Mouse (Mus musculus) heart, embryonic 14.5 days (tissue): ENCODE measurements around the gene Nipa1. TPM values are rescaled to one million over a fixed set of nuclear protein-coding genes. Genes with fewer than 3 reads are reported as not detected.

Experiments
- ATAC-seq: fragments of 200-750 bp; cut with Nextera tagmentation; 2 replicates; pipeline ENCODE4 v1.8.0; 2017; ENCODE audit warnings: low read depth, moderate TSS enrichment; ENCODE audit not compliant: insufficient number of reproducible peaks, insufficient read depth, low FRiP score
- H3K27ac ChIP-seq, 2 experiments: fragments of 200-500 bp in 1 of 2; fragments of 300-500 bp in 1 of 2; sonication (generic) in 1 of 2; replicated peaks in 1 of 2; 2 replicates each; pipeline ENCODE4 v1.5.1; 2012 to 2014; ENCODE audit warnings: low read depth in 2 of 2, low read length in 2 of 2, control low read depth in 1 of 2, mild to moderate bottlenecking in 1 of 2, mixed read lengths in 1 of 2; ENCODE audit not compliant: control insufficient read depth in 1 of 2, insufficient read depth in 1 of 2
- H3K27me3 ChIP-seq: fragments of 300-500 bp; sonication (generic); 2 replicates; pipeline ENCODE4 v1.6.1; 2014; ENCODE audit warnings: mild to moderate bottlenecking, low read length, control low read depth; ENCODE audit not compliant: control insufficient read depth, insufficient read depth
- H3K36me3 ChIP-seq: fragments of 300-500 bp; sonication (generic); 2 replicates; pipeline ENCODE4 v1.6.1; 2014; ENCODE audit warnings: mild to moderate bottlenecking, control low read depth, low read length, mixed read lengths; ENCODE audit not compliant: control insufficient read depth, insufficient read depth
- H3K4me1 ChIP-seq, 2 experiments: fragments of 200-500 bp in 1 of 2; fragments of 300-500 bp in 1 of 2; sonication (generic) in 1 of 2; 2 replicates each; pipeline ENCODE4 v1.6.1; 2012 to 2014; ENCODE audit warnings: low read length in 2 of 2, control low read depth in 1 of 2, mixed read lengths in 1 of 2; ENCODE audit not compliant: control insufficient read depth in 2 of 2, insufficient read depth in 2 of 2
- H3K4me2 ChIP-seq: fragments of 300-500 bp; sonication (generic); 2 replicates; pipeline ENCODE4 v1.6.1; 2014; ENCODE audit warnings: mild to moderate bottlenecking, low read length
- H3K4me3 ChIP-seq, 2 experiments: fragments of 200-500 bp in 1 of 2; fragments of 300-500 bp in 1 of 2; sonication (generic) in 1 of 2; 2 replicates each; pipeline ENCODE4 v1.5.1; 2012 to 2014; ENCODE audit warnings: low read length in 2 of 2, mild to moderate bottlenecking in 2 of 2, control low read depth in 1 of 2, low read depth in 1 of 2, moderate library complexity in 1 of 2; ENCODE audit not compliant: control insufficient read depth in 1 of 2, insufficient read depth in 1 of 2
- H3K9ac ChIP-seq: fragments of 300-500 bp; sonication (generic); 2 replicates; pipeline ENCODE4 v1.6.1; 2014; ENCODE audit warnings: mild to moderate bottlenecking, low read length
- H3K9me3 ChIP-seq: fragments of 300-500 bp; sonication (generic); 2 replicates; pipeline ENCODE4 v1.6.1; 2016; ENCODE audit warnings: low read length, control low read depth; ENCODE audit not compliant: control insufficient read depth
- WGBS: fragments of 180-500 bp; shearing (Covaris S2); extraction: QIAGEN DNeasy Blood & Tissue Kit; methylation state at CpG from one replicate; pipeline ENCODE4 v1.1.7; 2014; 5-methylcytosine and 5-hydroxymethylcytosine counted together
- polyA plus RNA-seq: library from polyadenylated mRNA; unstranded; fragments of >200 nt; fragmentation: Nextera tagmentation; extraction: Ambion mirVana; gene quantifications from 2 replicates; pipeline ENCODE4 v1.2.1, GENCODE M21; 2014

Gene Nipa1
- polyA plus RNA-seq, 1 experiment from 2014 or later = 3.6 TPM

- peaks cover 0 to 9% of the 10 kb centered on the region in 2 experiments; a peak in 2 of 4 replicates for H3K4me1 ChIP-seq
- peak; percentile 97 for ATAC-seq
Measured at GRCm38 (mm10) chr7:55962004-55962908, 57.5 kb downstream of the Nipa1 start, which contains the start of gene Nipa2. TSS of gene Nipa2 (minus strand) at chr7:55962476.

DNA sequence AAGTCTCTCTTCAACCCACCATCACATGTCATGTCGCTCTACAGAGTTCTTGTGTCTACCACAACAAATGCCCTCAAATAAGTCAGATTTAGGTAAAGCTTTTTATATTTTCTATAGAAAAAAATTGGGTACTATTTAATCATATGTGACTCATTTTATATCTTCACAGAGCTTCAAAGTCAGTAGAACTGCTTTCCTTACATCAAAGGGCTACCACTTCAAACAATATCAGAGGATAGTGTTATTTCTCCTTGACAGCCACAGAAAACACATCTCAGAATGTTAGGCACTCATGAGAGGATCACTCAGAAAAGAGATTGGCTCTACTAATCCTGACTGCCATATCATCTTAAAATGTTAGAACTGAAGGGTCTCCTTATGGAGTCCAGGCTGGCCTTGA is 59.2 kb downstream of the Nipa1 start:
- H3K4me3 ChIP-seq = no peak overlapping the region
- H3K9me3 ChIP-seq = no peaks in the 10 kb centered on the region
- 94% methylated on average over 1 of the region's 1 CpGs for WGBS
- H3K27ac ChIP-seq = no peak overlapping the region
- H3K27me3 ChIP-seq = no peaks in the 10 kb centered on the region
- peaks cover 10% of the 10 kb centered on the region; the same call in 1 of the 2 replicates for H3K36me3 ChIP-seq
- no peak for ATAC-seq
- no peak overlapping the region for H3K9ac ChIP-seq
- no peak overlapping the region for H3K4me2 ChIP-seq
- peaks cover 0 to 9% of the 10 kb centered on the region in 2 experiments; a peak in 2 of 4 replicates for H3K4me1 ChIP-seq

More at GRCm38 (mm10) chr7:55962004-55962908, 57.5 kb downstream of the Nipa1 start, which contains the start of gene Nipa2:
- no peaks in the 10 kb centered on the region for H3K27me3 ChIP-seq
- peak within 1 kb of the TSS; percentile 70 to 76 for H3K4me3 ChIP-seq
- peaks cover 10% of the 10 kb centered on the region; the same call in 1 of the 2 replicates for H3K36me3 ChIP-seq
- peak within 1 kb of the TSS; percentile 86 for H3K9ac ChIP-seq
- peak within 1 kb of the TSS; percentile 68 for H3K4me2 ChIP-seq
- peak within 1 kb of the TSS; percentile 77 to 83 for H3K27ac ChIP-seq
- WGBS = under 1% methylated on average over 70 of the region's 70 CpGs
- H3K9me3 ChIP-seq = no peaks in the 10 kb centered on the region

GRCm38 (mm10) chr7:55959801-55960200 is 60.0 kb downstream of the Nipa1 start:
- Histone ChIP-seq H3K4me3 (no peak overlapping the region), H3K27ac (no peak overlapping the region), H3K9me3 (no peaks in the 10 kb centered on the region), H3K27me3 (no peaks in the 10 kb centered on the region), H3K36me3 (peaks cover 10% of the 10 kb centered on the region; the same call in 1 of the 2 replicates), H3K4me1 (peaks cover 0 to 9% of the 10 kb centered on the region in 2 experiments; a peak in 2 of 4 replicates), H3K9ac (no peak overlapping the region), H3K4me2 (no peak overlapping the region)
- ATAC-seq = no peak
- WGBS = 89% methylated on average over 3 of the region's 3 CpGs

- Histone ChIP-seq H3K9me3 (no peaks in the 10 kb centered on the region; the same call in 1 of the 2 replicates), H3K4me2 (no peak overlapping the region), H3K27me3 (no peaks in the 10 kb centered on the region), H3K4me1 (peaks cover 0 to 8% of the 10 kb centered on the region in 2 experiments; a peak in 2 of 4 replicates), H3K27ac (no peak overlapping the region), H3K9ac (no peak overlapping the region), H3K36me3 (peaks cover 16% of the 10 kb centered on the region; the same call in 1 of the 2 replicates), H3K4me3 (no peak overlapping the region)
- WGBS = 94% methylated on average over 4 of the region's 4 CpGs
- ATAC-seq = no peak
Measured at GRCm38 (mm10) chr7:55957916-55958315, 61.8 kb downstream of the Nipa1 start.

- Histone ChIP-seq H3K9me3 (no peaks in the 10 kb centered on the region; the same call in 1 of the 2 replicates), H3K36me3 (peaks cover 16% of the 10 kb centered on the region; the same call in 1 of the 2 replicates), H3K9ac (no peak overlapping the region), H3K27ac (no peak overlapping the region), H3K4me2 (no peak overlapping the region), H3K4me1 (peaks cover 0 to 5% of the 10 kb centered on the region in 2 experiments; a peak in 2 of 4 replicates), H3K4me3 (no peak overlapping the region), H3K27me3 (no peaks in the 10 kb centered on the region)
- 89% methylated on average over 3 of the region's 3 CpGs for WGBS
- no peak for ATAC-seq
Measured at GRCm38 (mm10) chr7:55957178-55957577, 62.6 kb downstream of the Nipa1 start.

DNA sequence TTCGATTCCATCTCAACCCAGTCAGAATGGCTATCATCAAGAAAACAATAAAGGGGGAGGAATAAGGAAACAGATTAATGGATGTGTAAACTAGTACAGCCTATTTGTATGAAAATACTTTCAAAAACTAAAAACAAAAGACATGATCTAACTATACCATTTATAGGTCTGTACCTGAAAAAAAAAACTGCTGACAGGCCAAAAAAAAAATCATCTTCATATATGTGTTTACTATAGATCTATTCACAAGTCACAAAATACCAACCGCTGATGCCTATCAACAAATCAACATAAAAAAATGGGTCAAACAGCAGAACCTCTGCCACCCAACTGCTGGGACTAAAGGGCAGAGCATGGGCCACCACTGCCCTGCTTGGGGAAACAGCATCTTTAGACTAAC is 63.7 kb downstream of the Nipa1 start:
- no peak for ATAC-seq
- Histone ChIP-seq H3K27me3 (no peaks in the 10 kb centered on the region), H3K4me1 (peaks cover 0 to 3% of the 10 kb centered on the region in 2 experiments; a peak in 2 of 4 replicates), H3K9ac (no peak overlapping the region), H3K27ac (no peak overlapping the region), H3K36me3 (peaks cover 16% of the 10 kb centered on the region; the same call in 1 of the 2 replicates), H3K4me3 (no peak overlapping the region), H3K4me2 (no peak overlapping the region), H3K9me3 (no peaks in the 10 kb centered on the region; the same call in 1 of the 2 replicates)
- 90% methylated on average over 2 of the region's 2 CpGs for WGBS

DNA sequence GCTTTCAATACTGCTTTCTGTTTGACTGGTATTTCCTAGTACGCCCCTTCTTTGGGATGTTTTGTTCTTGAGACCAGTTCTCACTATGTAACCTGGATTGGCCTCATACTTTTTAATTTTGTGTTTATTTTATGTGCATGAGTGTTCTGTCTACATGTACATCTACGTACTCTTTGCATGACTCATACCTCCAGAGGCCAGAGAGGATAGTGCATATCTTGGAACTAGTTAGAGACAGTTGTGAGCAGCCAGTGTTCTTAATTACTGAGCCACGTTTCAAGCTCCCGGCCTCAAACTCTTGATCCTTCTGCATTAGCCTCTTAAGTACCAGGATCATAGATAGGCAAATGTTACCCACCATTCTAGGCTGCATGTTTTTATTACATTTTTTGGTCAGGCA is 81.4 kb downstream of the Nipa1 start:
- Histone ChIP-seq H3K4me3 (no peak overlapping the region), H3K4me1 (no peaks in the 10 kb centered on the region), H3K27me3 (no peaks in the 10 kb centered on the region), H3K27ac (no peak overlapping the region), H3K36me3 (peaks cover 5% of the 10 kb centered on the region), H3K9ac (no peak overlapping the region), H3K4me2 (no peak overlapping the region), H3K9me3 (no peaks in the 10 kb centered on the region)
- ATAC-seq = no peak
- WGBS = 81% methylated on average over 4 of the region's 4 CpGs
